Mouse (Mus musculus): Measurements from ENCODE around the gene Gja3. TPM values are rescaled to one million over a fixed set of nuclear protein-coding genes. Genes with fewer than 3 reads are reported as not detected.
"Not testable (repeated sequence)": the region's sequence is repeated elsewhere in the genome, so short reads cannot be mapped to it uniquely, and the experiment has no call there.

The Gja3 gene
- polyA plus RNA-seq, 1 experiment from 2014 or later, result 0.97 TPM

- 77% methylated on average over 11 of the region's 11 CpGs for WGBS
- Histone ChIP-seq H3K4me2 (no peak overlapping the region), H3K9ac (no peak overlapping the region), H3K27ac (no peak overlapping the region), H3K36me3 (replicated peaks) (no peaks in the 10 kb centered on the region), H3K4me1 (no peaks in the 10 kb centered on the region), H3K4me3 (no peak overlapping the region), H3K27me3 (replicated peaks) (no peaks in the 10 kb centered on the region), H3K9me3 (no peaks in the 10 kb centered on the region)
- no peak for ATAC-seq (replicated peaks)
Observed at GRCm38 (mm10) chr14:57084180-57084668, 26.3 kb upstream of the Gja3 start.

GRCm38 (mm10) chr14:57082863-57083262 is 25.0 kb upstream of the Gja3 start:
- Histone ChIP-seq H3K9me3 (no peaks in the 10 kb centered on the region), H3K4me1 (no peaks in the 10 kb centered on the region), H3K4me2 (no peak overlapping the region), H3K27me3 (replicated peaks) (no peaks in the 10 kb centered on the region), H3K9ac (no peak overlapping the region), H3K27ac (no peak overlapping the region), H3K36me3 (replicated peaks) (no peaks in the 10 kb centered on the region), H3K4me3 (no peak overlapping the region)
- WGBS, result 95% methylated on average over 1 of the region's 1 CpGs
- ATAC-seq (replicated peaks), result no peak

GRCm38 (mm10) chr14:57075537-57075936 is 17.6 kb upstream of the Gja3 start:
- no peak for ATAC-seq (replicated peaks)
- WGBS, result 88% methylated on average over 6 of the region's 6 CpGs
- H3K4me3 ChIP-seq, result no peak overlapping the region
- no peak overlapping the region for H3K4me2 ChIP-seq
- no peaks in the 10 kb centered on the region for H3K9me3 ChIP-seq
- H3K36me3 ChIP-seq (replicated peaks), result no peaks in the 10 kb centered on the region
- H3K9ac ChIP-seq, result no peak overlapping the region
- H3K4me1 ChIP-seq, result no peaks in the 10 kb centered on the region
- no peaks in the 10 kb centered on the region for H3K27me3 ChIP-seq (replicated peaks)
- no peak overlapping the region for H3K27ac ChIP-seq

- not testable (repeated sequence) for H3K27ac ChIP-seq; ATAC-seq (replicated peaks); H3K36me3 ChIP-seq (replicated peaks); H3K4me3 ChIP-seq; H3K9me3 ChIP-seq; H3K9ac ChIP-seq; H3K4me1 ChIP-seq; H3K4me2 ChIP-seq; H3K27me3 ChIP-seq (replicated peaks)
- whole genome bisulfite sequencing, result 0% methylated on average over 2 of the region's 2 CpGs
Observed at GRCm38 (mm10) chr14:57069906-57070305, 12.0 kb upstream of the Gja3 start.

- Histone ChIP-seq H3K36me3 (replicated peaks) (no peaks in the 10 kb centered on the region), H3K9me3 (no peaks in the 10 kb centered on the region), H3K9ac (no peak overlapping the region), H3K27ac (no peak overlapping the region), H3K27me3 (replicated peaks) (no peaks in the 10 kb centered on the region), H3K4me3 (no peak overlapping the region), H3K4me2 (no peak overlapping the region), H3K4me1 (no peaks in the 10 kb centered on the region)
- no peak for ATAC-seq (replicated peaks)
Observed at GRCm38 (mm10) chr14:57066053-57066452, 8.2 kb upstream of the Gja3 start.

GRCm38 (mm10) chr14:57060052-57060451 is 2.2 kb upstream of the Gja3 start:
- not testable (repeated sequence) for H3K4me3 ChIP-seq; H3K27ac ChIP-seq; H3K9ac ChIP-seq; ATAC-seq (replicated peaks); H3K9me3 ChIP-seq; H3K4me2 ChIP-seq; H3K36me3 ChIP-seq (replicated peaks)
- WGBS, result 0% methylated on average over 1 of the region's 1 CpGs
- peaks cover 13% of the 10 kb centered on the region; the same call in 1 of the 2 replicates for H3K4me1 ChIP-seq
- peaks cover 39% of the 10 kb centered on the region for H3K27me3 ChIP-seq (replicated peaks)

GRCm38 (mm10) chr14:57057204-57057562 is 717 bp downstream of the Gja3 start:
- 2% methylated on average over 19 of the region's 19 CpGs for WGBS
- Histone ChIP-seq H3K27me3 (replicated peaks) (peaks cover 39% of the 10 kb centered on the region), H3K4me2 (peak overlapping the region; percentile 97), H3K36me3 (replicated peaks) (no peaks in the 10 kb centered on the region), H3K9ac (peak overlapping the region; percentile 22), H3K27ac (no peak overlapping the region), H3K4me3 (peak overlapping the region; percentile 48), H3K4me1 (peaks cover 13% of the 10 kb centered on the region; the same call in 1 of the 2 replicates), H3K9me3 (no peaks in the 10 kb centered on the region)
- ATAC-seq (replicated peaks), result no peak

GRCm38 (mm10) chr14:57052713-57053112 is 5.2 kb downstream of the Gja3 start:
- Histone ChIP-seq H3K4me3 (no peak overlapping the region), H3K27me3 (replicated peaks) (peaks cover 23% of the 10 kb centered on the region), H3K4me2 (no peak overlapping the region), H3K27ac (no peak overlapping the region), H3K4me1 (peaks cover 8% of the 10 kb centered on the region; the same call in 1 of the 2 replicates), H3K9me3 (no peaks in the 10 kb centered on the region), H3K9ac (no peak overlapping the region), H3K36me3 (replicated peaks) (no peaks in the 10 kb centered on the region)
- ATAC-seq (replicated peaks), result no peak
- WGBS, result 69% methylated on average over 6 of the region's 6 CpGs

GRCm38 (mm10) chr14:57043863-57044262 is 14.0 kb downstream of the Gja3 start:
- H3K4me3 ChIP-seq, result no peak overlapping the region
- H3K27ac ChIP-seq, result no peak overlapping the region
- H3K9me3 ChIP-seq, result no peaks in the 10 kb centered on the region
- no peak overlapping the region for H3K4me2 ChIP-seq
- H3K4me1 ChIP-seq, result no peaks in the 10 kb centered on the region
- 90% methylated on average over 6 of the region's 6 CpGs for WGBS
- H3K9ac ChIP-seq, result no peak overlapping the region
- H3K36me3 ChIP-seq (replicated peaks), result no peaks in the 10 kb centered on the region
- no peaks in the 10 kb centered on the region for H3K27me3 ChIP-seq (replicated peaks)
- ATAC-seq (replicated peaks), result no peak

- Histone ChIP-seq H3K27me3 (replicated peaks) (no peaks in the 10 kb centered on the region), H3K4me3 (no peak overlapping the region), H3K4me2 (no peak overlapping the region), H3K9me3 (no peaks in the 10 kb centered on the region), H3K9ac (no peak overlapping the region), H3K27ac (no peak overlapping the region), H3K36me3 (replicated peaks) (no peaks in the 10 kb centered on the region), H3K4me1 (no peaks in the 10 kb centered on the region)
- no peak for ATAC-seq (replicated peaks)
- 81% methylated on average over 1 of the region's 1 CpGs for WGBS
Observed at GRCm38 (mm10) chr14:57041439-57041838, 16.5 kb downstream of the Gja3 start.

GRCm38 (mm10) chr14:57034926-57035498 is 22.9 kb downstream of the Gja3 start:
- H3K27me3 ChIP-seq (replicated peaks), result no peaks in the 10 kb centered on the region
- H3K4me2 ChIP-seq, result no peak overlapping the region
- H3K4me3 ChIP-seq, result no peak overlapping the region
- ATAC-seq (replicated peaks), result no peak
- no peaks in the 10 kb centered on the region for H3K36me3 ChIP-seq (replicated peaks)
- H3K27ac ChIP-seq, result no peak overlapping the region
- 82% methylated on average over 6 of the region's 6 CpGs for WGBS
- H3K9me3 ChIP-seq, result no peaks in the 10 kb centered on the region
- no peak overlapping the region for H3K9ac ChIP-seq
- no peaks in the 10 kb centered on the region for H3K4me1 ChIP-seq

- WGBS, result 80% methylated on average over 9 of the region's 9 CpGs
Observed at GRCm38 (mm10) chr14:57034135-57034534, 23.8 kb downstream of the Gja3 start.

GRCm38 (mm10) chr14:57032850-57033249 is 25.1 kb downstream of the Gja3 start:
- ATAC-seq (replicated peaks), result no peak
- Histone ChIP-seq H3K4me1 (no peaks in the 10 kb centered on the region), H3K4me3 (no peak overlapping the region), H3K36me3 (replicated peaks) (no peaks in the 10 kb centered on the region), H3K27me3 (replicated peaks) (no peaks in the 10 kb centered on the region), H3K9ac (no peak overlapping the region), H3K27ac (no peak overlapping the region), H3K4me2 (no peak overlapping the region), H3K9me3 (no peaks in the 10 kb centered on the region)
- WGBS, result 83% methylated on average over 3 of the region's 3 CpGs

More at GRCm38 (mm10) chr14:57034135-57034534, 23.8 kb downstream of the Gja3 start:
- ATAC-seq (replicated peaks), result no peak
- no peak overlapping the region for H3K9ac ChIP-seq
- H3K36me3 ChIP-seq (replicated peaks), result no peaks in the 10 kb centered on the region
- no peak overlapping the region for H3K27ac ChIP-seq
- H3K27me3 ChIP-seq (replicated peaks), result no peaks in the 10 kb centered on the region
- no peaks in the 10 kb centered on the region for H3K9me3 ChIP-seq
- H3K4me1 ChIP-seq, result no peaks in the 10 kb centered on the region
- no peak overlapping the region for H3K4me2 ChIP-seq
- no peak overlapping the region for H3K4me3 ChIP-seq

All from midbrain, embryonic 15.5 days (tissue).